Mouse (Mus musculus): ENCODE results near the gene Efl1. TPM values are rescaled to one million over a fixed set of nuclear protein-coding genes. Genes with fewer than 3 reads are reported as not detected.
"Not testable (repeated sequence)": the region's sequence is repeated elsewhere in the genome, so short reads cannot be mapped to it uniquely, and the experiment has no call there.

Gene Efl1
- polyA plus RNA-seq, 1 experiment from 2014 or later = 22.7 TPM

- Histone ChIP-seq H3K4me3 (replicated peaks) (no peak overlapping the region), H3K4me2 (no peak overlapping the region), H3K27ac (no peak overlapping the region), H3K27me3 (replicated peaks) (no peaks in the 10 kb centered on the region), H3K36me3 (no peaks in the 10 kb centered on the region), H3K9ac (no peak overlapping the region), H3K9me3 (no peaks in the 10 kb centered on the region), H3K4me1 (peaks cover 15% of the 10 kb centered on the region; the same call in 1 of the 2 replicates)
- 60% methylated on average over 6 of the region's 6 CpGs for WGBS
- ATAC-seq (ENCODE audit: insufficient read depth, low FRiP score, low read depth) = no peak
These were observed 121.8 kb downstream of the Efl1 start for GRCm38 (mm10) chr7:82770207-82770606.

- not testable (repeated sequence) for H3K9me3 ChIP-seq; H3K27me3 ChIP-seq (replicated peaks); H3K36me3 ChIP-seq; H3K9ac ChIP-seq; H3K27ac ChIP-seq; H3K4me2 ChIP-seq; H3K4me3 ChIP-seq (replicated peaks)
- WGBS = 81% methylated on average over 29 of the region's 29 CpGs
- peaks cover 15% of the 10 kb centered on the region; the same call in 1 of the 2 replicates for H3K4me1 ChIP-seq
- ATAC-seq (ENCODE audit: insufficient read depth, low FRiP score, low read depth) = peak; percentile 96
These were observed 122.7 kb downstream of the Efl1 start for GRCm38 (mm10) chr7:82770957-82771660.

- WGBS = 92% methylated on average over 25 of the region's 25 CpGs
- peak; percentile 25; the same call in 1 of the 2 replicates for ATAC-seq (ENCODE audit: insufficient read depth, low FRiP score, low read depth)
- not testable (repeated sequence) for H3K36me3 ChIP-seq; H3K9me3 ChIP-seq; H3K4me3 ChIP-seq (replicated peaks); H3K27me3 ChIP-seq (replicated peaks); H3K4me2 ChIP-seq; H3K9ac ChIP-seq; H3K27ac ChIP-seq
- H3K4me1 ChIP-seq = peaks cover 15% of the 10 kb centered on the region; the same call in 1 of the 2 replicates
These were observed 123.2 kb downstream of the Efl1 start for GRCm38 (mm10) chr7:82771661-82772021.

GRCm38 (mm10) chr7:82772481-82772880, 124.1 kb downstream of the Efl1 start:
- WGBS = 48% methylated on average over 14 of the region's 14 CpGs
- H3K4me1 ChIP-seq = peaks cover 15% of the 10 kb centered on the region; the same call in 1 of the 2 replicates
- no peaks in the 10 kb centered on the region for H3K36me3 ChIP-seq
- H3K4me2 ChIP-seq = no peak overlapping the region
- no peak overlapping the region for H3K4me3 ChIP-seq (replicated peaks)
- H3K9ac ChIP-seq = no peak overlapping the region
- ATAC-seq (ENCODE audit: insufficient read depth, low FRiP score, low read depth) = no peak
- H3K27ac ChIP-seq = no peak overlapping the region; the same call in 1 of the 2 replicates
- no peaks in the 10 kb centered on the region for H3K9me3 ChIP-seq
- H3K27me3 ChIP-seq (replicated peaks) = no peaks in the 10 kb centered on the region

- Histone ChIP-seq H3K27me3 (replicated peaks) (no peaks in the 10 kb centered on the region), H3K4me2 (no peak overlapping the region), H3K36me3 (no peaks in the 10 kb centered on the region), H3K9me3 (no peaks in the 10 kb centered on the region), H3K4me3 (replicated peaks) (no peak overlapping the region), H3K9ac (no peak overlapping the region), H3K27ac (peak overlapping the region; percentile 58; the same call in 1 of the 2 replicates), H3K4me1 (peaks cover 13% of the 10 kb centered on the region; the same call in 1 of the 2 replicates)
- 40% methylated on average over 9 of the region's 9 CpGs for WGBS
- ATAC-seq (ENCODE audit: insufficient read depth, low FRiP score, low read depth) = no peak
These were observed 124.7 kb downstream of the Efl1 start for GRCm38 (mm10) chr7:82773150-82773549.

- Histone ChIP-seq H3K9ac (no peak overlapping the region), H3K27ac (no peak overlapping the region), H3K9me3 (no peaks in the 10 kb centered on the region), H3K4me2 (no peak overlapping the region), H3K4me1 (0 out of 2 replicates have a peak, but pooled peaks cover 11% of the 10 kb centered on the region), H3K36me3 (no peaks in the 10 kb centered on the region), H3K4me3 (replicated peaks) (no peak overlapping the region), H3K27me3 (replicated peaks) (no peaks in the 10 kb centered on the region)
- ATAC-seq (ENCODE audit: insufficient read depth, low FRiP score, low read depth) = no peak
- WGBS = 70% methylated on average over 6 of the region's 6 CpGs
These were observed 125.5 kb downstream of the Efl1 start for GRCm38 (mm10) chr7:82773884-82774283.

GRCm38 (mm10) chr7:82775090-82775489, 126.7 kb downstream of the Efl1 start:
- 0 out of 2 replicates have a peak, but pooled peaks cover 7% of the 10 kb centered on the region for H3K4me1 ChIP-seq
- H3K9me3 ChIP-seq = no peaks in the 10 kb centered on the region
- H3K27me3 ChIP-seq (replicated peaks) = no peaks in the 10 kb centered on the region
- H3K27ac ChIP-seq = no peak overlapping the region
- no peak for ATAC-seq (ENCODE audit: insufficient read depth, low FRiP score, low read depth)
- no peak overlapping the region for H3K9ac ChIP-seq
- H3K4me2 ChIP-seq = no peak overlapping the region
- no peaks in the 10 kb centered on the region for H3K36me3 ChIP-seq
- no peak overlapping the region for H3K4me3 ChIP-seq (replicated peaks)
- WGBS = 93% methylated on average over 3 of the region's 3 CpGs

- Histone ChIP-seq H3K36me3 (no peaks in the 10 kb centered on the region), H3K9me3 (no peaks in the 10 kb centered on the region), H3K4me2 (no peak overlapping the region), H3K27ac (no peak overlapping the region), H3K4me1 (no peaks in the 10 kb centered on the region), H3K9ac (no peak overlapping the region), H3K27me3 (replicated peaks) (no peaks in the 10 kb centered on the region), H3K4me3 (replicated peaks) (no peak overlapping the region)
- ATAC-seq (ENCODE audit: insufficient read depth, low FRiP score, low read depth) = no peak
- 82% methylated on average over 2 of the region's 2 CpGs for whole genome bisulfite sequencing
These were observed 134.7 kb downstream of the Efl1 start for GRCm38 (mm10) chr7:82783071-82783470.

GRCm38 (mm10) chr7:82783693-82784092, 135.3 kb downstream of the Efl1 start:
- H3K27ac ChIP-seq = no peak overlapping the region
- no peaks in the 10 kb centered on the region for H3K9me3 ChIP-seq
- no peak for ATAC-seq (ENCODE audit: insufficient read depth, low FRiP score, low read depth)
- H3K4me3 ChIP-seq (replicated peaks) = no peak overlapping the region
- no peak overlapping the region for H3K4me2 ChIP-seq
- H3K4me1 ChIP-seq = no peaks in the 10 kb centered on the region
- no peak overlapping the region for H3K9ac ChIP-seq
- no peaks in the 10 kb centered on the region for H3K27me3 ChIP-seq (replicated peaks)
- 29% methylated on average over 5 of the region's 6 CpGs for WGBS
- H3K36me3 ChIP-seq = no peaks in the 10 kb centered on the region

- H3K27me3 ChIP-seq (replicated peaks) = no peaks in the 10 kb centered on the region
- H3K27ac ChIP-seq = no peak overlapping the region
- no peak overlapping the region for H3K9ac ChIP-seq
- H3K4me2 ChIP-seq = no peak overlapping the region
- no peak for ATAC-seq (ENCODE audit: insufficient read depth, low FRiP score, low read depth)
- H3K4me3 ChIP-seq (replicated peaks) = no peak overlapping the region
- H3K36me3 ChIP-seq = no peaks in the 10 kb centered on the region
- WGBS = 63% methylated on average over 6 of the region's 6 CpGs
- no peaks in the 10 kb centered on the region for H3K9me3 ChIP-seq
- H3K4me1 ChIP-seq = no peaks in the 10 kb centered on the region
These were observed 137.0 kb downstream of the Efl1 start for GRCm38 (mm10) chr7:82785335-82785934.

GRCm38 (mm10) chr7:82785970-82786647, 137.7 kb downstream of the Efl1 start:
- WGBS = 75% methylated on average over 2 of the region's 2 CpGs
- no peaks in the 10 kb centered on the region for H3K4me1 ChIP-seq
- H3K36me3 ChIP-seq = no peaks in the 10 kb centered on the region
- H3K27ac ChIP-seq = no peak overlapping the region
- no peaks in the 10 kb centered on the region for H3K9me3 ChIP-seq
- no peak for ATAC-seq (ENCODE audit: insufficient read depth, low FRiP score, low read depth)
- H3K4me3 ChIP-seq (replicated peaks) = no peak overlapping the region
- no peaks in the 10 kb centered on the region for H3K27me3 ChIP-seq (replicated peaks)
- H3K4me2 ChIP-seq = no peak overlapping the region
- no peak overlapping the region for H3K9ac ChIP-seq

- no peaks in the 10 kb centered on the region for H3K36me3 ChIP-seq
- no peak overlapping the region for H3K27ac ChIP-seq
- ATAC-seq (ENCODE audit: insufficient read depth, low FRiP score, low read depth) = no peak
- no peaks in the 10 kb centered on the region for H3K9me3 ChIP-seq
- H3K4me1 ChIP-seq = no peaks in the 10 kb centered on the region; the same call in 1 of the 2 replicates
- no peak overlapping the region for H3K4me3 ChIP-seq (replicated peaks)
- H3K4me2 ChIP-seq = no peak overlapping the region
- H3K27me3 ChIP-seq (replicated peaks) = no peaks in the 10 kb centered on the region
- H3K9ac ChIP-seq = no peak overlapping the region
- WGBS = 20% methylated on average over 2 of the region's 2 CpGs
These were observed 144.2 kb downstream of the Efl1 start for GRCm38 (mm10) chr7:82792644-82793043.

Data from stomach, embryonic 15.5 days (tissue).